Mouse (Mus musculus) cortical plate, adult 2 months (tissue): Measurements from ENCODE around the gene Olfr1417.

ENCODE experiments used
- CTCF ChIP-seq: fragments of 200-500 bp; IDR thresholded peaks from 2 replicates; pipeline ENCODE4 v1.5.1; 2011; ENCODE audit warnings: mild to moderate bottlenecking, control low read depth, low read length; ENCODE audit not compliant: insufficient read depth; ENCODE audit errors: extremely low read depth
- POLR2A ChIP-seq: fragments of 200-500 bp; IDR thresholded peaks from 2 replicates; pipeline ENCODE4 v1.6.1; 2011; ENCODE audit warnings: mild to moderate bottlenecking, low read length, control low read depth; ENCODE audit not compliant: insufficient read depth; ENCODE audit errors: extremely low read depth

- TF ChIP-seq CTCF: no peak
- no peak for TF ChIP-seq POLR2A
Observed at GRCm38 (mm10) chr19:11886265-11886664, 47.2 kb upstream of the Olfr1417 start, which contains the start of gene Olfr1420.
